Mouse (Mus musculus): ENCODE measurements at regions not wholly inside any gene's neighbourhood (a gene's known extent, or its start where the extent isn't known, plus 50 kb on each side); places are given as distances from the start of the nearest gene placed in this dataset.
"Not testable (repeated sequence)": the region's sequence is repeated elsewhere in the genome, so short reads cannot be mapped to it uniquely, and the experiment has no call there.

DNA sequence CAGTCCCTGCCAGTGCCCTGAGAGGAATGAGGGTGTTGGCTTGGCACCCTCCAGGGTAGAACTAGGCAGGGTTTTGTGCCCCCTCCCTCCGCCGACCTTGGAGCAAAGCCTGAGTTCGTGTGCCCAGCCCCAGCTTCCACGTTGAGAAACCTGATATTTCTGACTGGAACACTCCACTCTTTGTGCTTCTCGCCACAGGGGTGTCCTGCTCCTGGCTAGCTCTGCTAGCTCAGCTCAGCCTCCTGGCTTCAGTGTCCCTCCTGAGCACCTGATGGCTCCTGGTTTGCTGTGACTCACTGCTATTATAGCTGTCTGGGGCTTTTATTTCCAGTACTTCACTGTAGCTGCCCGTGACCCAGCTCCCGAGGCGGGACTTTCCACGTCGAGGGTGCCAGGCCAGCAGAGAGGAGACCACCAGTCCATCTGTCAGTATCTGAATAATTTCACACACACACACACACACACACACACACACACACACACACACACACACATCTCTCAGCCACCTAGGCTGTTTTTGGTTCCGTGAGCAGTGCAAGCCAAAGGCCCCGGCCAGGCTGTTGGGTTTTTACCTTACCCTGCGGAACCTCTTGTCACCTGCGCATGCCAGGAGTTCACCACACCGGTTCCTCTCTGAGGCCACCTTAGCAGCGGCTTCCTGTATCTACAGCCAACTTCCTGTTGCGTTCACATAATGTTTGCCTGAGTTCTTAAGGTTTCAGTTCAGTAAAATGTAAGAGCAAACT lies 102.8 kb upstream of the Gm9887 start:
- H3K9me3 ChIP-seq (replicated peaks; ENCODE audit: control insufficient read depth, low read length): no peaks in the 10 kb centered on the region
- H3K4me2 ChIP-seq (ENCODE audit: low read depth, low read length): peak overlapping the region; percentile 9; the same call in 1 of the 2 replicates
- H3K36me3 ChIP-seq (ENCODE audit: control insufficient read depth, insufficient read depth, low read length): no peaks in the 10 kb centered on the region
- ATAC-seq (ENCODE audit: insufficient read depth, low FRiP score): peak; percentile 42
- WGBS: 56% methylated on average over 17 of the region's 17 CpGs
- H3K9ac ChIP-seq (ENCODE audit: low read length): peak overlapping the region; percentile 40
- H3K4me1 ChIP-seq (ENCODE audit: control insufficient read depth, insufficient read depth, low read length): peaks cover 30% of the 10 kb centered on the region
- no peaks in the 10 kb centered on the region for H3K27me3 ChIP-seq (ENCODE audit: control insufficient read depth, insufficient read depth, low read length)
- peak overlapping the region; percentile 77 for H3K27ac ChIP-seq (ENCODE audit: low read length)
- H3K4me3 ChIP-seq (replicated peaks; ENCODE audit: low read length): no peak overlapping the region

DNA sequence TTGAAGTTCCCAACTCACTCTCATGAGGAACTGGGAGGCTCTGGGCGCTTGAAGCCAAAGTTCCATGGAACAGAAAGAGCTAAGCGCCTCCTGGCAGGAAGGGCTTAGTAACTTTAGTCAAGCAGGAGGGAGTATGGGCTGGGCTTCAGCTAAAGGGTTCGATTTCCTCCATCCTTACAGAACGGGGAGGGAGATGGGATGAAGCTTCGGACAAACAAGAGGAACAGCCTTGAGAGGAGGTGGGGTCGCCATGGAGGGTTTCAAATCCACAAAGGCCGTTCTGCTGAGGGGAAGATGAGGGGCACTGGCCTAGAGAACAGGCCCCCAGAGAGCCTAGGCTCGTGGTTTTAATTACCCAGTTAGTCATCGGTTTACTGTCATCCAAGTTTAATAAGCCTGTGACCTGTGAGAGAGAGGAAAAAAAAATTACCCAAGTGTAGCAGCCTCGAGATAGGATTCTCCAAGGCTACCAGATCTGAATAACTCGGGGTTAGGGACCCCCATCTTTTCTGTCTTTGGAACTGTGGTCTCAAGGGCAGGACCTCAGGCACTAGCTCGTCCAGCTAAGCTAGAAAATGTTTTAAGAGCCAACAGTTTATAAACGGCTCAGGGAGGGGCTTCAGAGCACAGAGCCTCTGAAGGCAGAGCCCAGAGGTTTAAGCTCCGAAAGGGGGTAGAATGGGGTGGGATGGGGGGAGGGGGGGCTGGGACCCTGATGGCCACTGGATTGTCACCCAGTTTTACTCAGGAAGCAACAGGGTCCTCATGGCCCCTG lies 102.1 kb upstream of the Gm9887 start:
- Histone ChIP-seq H3K9ac (ENCODE audit: low read length) (peak overlapping the region; percentile 40), H3K4me1 (ENCODE audit: control insufficient read depth, insufficient read depth, low read length) (peaks cover 30% of the 10 kb centered on the region), H3K36me3 (ENCODE audit: control insufficient read depth, insufficient read depth, low read length) (no peaks in the 10 kb centered on the region), H3K4me3 (replicated peaks; ENCODE audit: low read length) (no peak overlapping the region), H3K27ac (ENCODE audit: low read length) (peak overlapping the region; percentile 77), H3K4me2 (ENCODE audit: low read depth, low read length) (peak overlapping the region; percentile 9; the same call in 1 of the 2 replicates), H3K27me3 (ENCODE audit: control insufficient read depth, insufficient read depth, low read length) (no peaks in the 10 kb centered on the region), H3K9me3 (replicated peaks; ENCODE audit: control insufficient read depth, low read length) (no peaks in the 10 kb centered on the region)
- 0 out of 2 replicates have a peak, but pooled peaks have one; percentile 45 for ATAC-seq (ENCODE audit: insufficient read depth, low FRiP score)
- 29% methylated on average over 14 of the region's 14 CpGs for WGBS

DNA sequence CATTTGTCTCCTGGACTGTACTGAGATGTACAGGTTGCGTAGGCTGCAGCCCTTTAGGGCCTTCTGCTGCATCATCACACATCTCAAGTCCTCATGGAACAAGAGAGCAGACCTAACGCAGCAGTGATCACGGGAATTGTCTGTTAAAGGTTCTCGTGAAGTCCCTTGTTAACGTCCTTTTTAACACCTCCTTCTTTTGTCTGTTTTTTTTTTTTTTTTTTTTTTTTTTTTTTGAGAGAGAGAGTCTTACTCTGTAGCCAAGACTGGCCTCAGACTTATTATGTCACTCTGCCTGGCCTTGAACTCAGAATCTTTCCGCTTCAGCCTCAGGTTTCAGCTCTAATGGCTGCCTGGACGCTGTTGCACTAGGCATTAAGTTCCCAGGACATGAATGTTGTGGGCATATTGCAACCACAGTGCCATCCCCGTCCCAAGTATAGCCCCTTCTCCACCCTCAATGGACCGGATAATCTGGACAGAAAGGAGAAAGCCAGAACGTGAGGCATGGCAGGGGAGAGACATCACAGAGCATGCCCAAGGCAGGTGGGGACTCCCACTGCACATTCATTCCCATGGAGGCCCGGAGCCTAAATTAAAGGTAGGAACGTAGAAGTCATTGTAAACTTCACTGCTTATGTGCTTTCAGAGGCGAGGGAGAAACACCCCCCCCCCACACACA lies 101.3 kb upstream of the Gm9887 start:
- Histone ChIP-seq H3K4me1 (ENCODE audit: control insufficient read depth, insufficient read depth, low read length) (peaks cover 30% of the 10 kb centered on the region), H3K9ac (ENCODE audit: low read length) (peak overlapping the region; percentile 25; the same call in 1 of the 2 replicates), H3K4me2 (ENCODE audit: low read depth, low read length) (no peak overlapping the region), H3K27me3 (ENCODE audit: control insufficient read depth, insufficient read depth, low read length) (no peaks in the 10 kb centered on the region), H3K27ac (ENCODE audit: low read length) (peak overlapping the region; percentile 77), H3K36me3 (ENCODE audit: control insufficient read depth, insufficient read depth, low read length) (no peaks in the 10 kb centered on the region), H3K4me3 (replicated peaks; ENCODE audit: low read length) (no peak overlapping the region), H3K9me3 (replicated peaks; ENCODE audit: control insufficient read depth, low read length) (no peaks in the 10 kb centered on the region)
- no peak for ATAC-seq (ENCODE audit: insufficient read depth, low FRiP score)
- WGBS: 76% methylated on average over 13 of the region's 13 CpGs

DNA sequence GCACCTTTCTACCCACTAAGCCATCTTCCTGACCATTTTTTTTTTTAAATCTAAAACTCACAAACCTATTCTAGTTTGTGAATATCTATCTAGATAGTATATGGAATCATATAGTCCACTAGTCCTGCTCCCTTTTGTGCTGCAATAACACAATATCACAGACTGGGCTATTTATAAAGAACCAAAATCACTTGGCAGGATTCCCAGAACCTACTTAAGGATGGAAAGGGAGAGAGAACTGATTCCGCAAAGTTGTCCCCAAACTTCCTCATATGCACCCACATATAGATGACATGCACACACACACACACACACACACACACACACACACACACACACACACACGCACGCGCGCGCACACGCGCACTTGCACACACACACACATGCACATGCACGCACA lies 100.7 kb upstream of the Gm9887 start:
- Histone ChIP-seq H3K27me3 (ENCODE audit: control insufficient read depth, insufficient read depth, low read length) (no peaks in the 10 kb centered on the region), H3K9me3 (replicated peaks; ENCODE audit: control insufficient read depth, low read length) (no peaks in the 10 kb centered on the region), H3K4me1 (ENCODE audit: control insufficient read depth, insufficient read depth, low read length) (peaks cover 30% of the 10 kb centered on the region), H3K9ac (ENCODE audit: low read length) (no peak overlapping the region), H3K36me3 (ENCODE audit: control insufficient read depth, insufficient read depth, low read length) (no peaks in the 10 kb centered on the region), H3K27ac (ENCODE audit: low read length) (no peak overlapping the region), H3K4me2 (ENCODE audit: low read depth, low read length) (no peak overlapping the region), H3K4me3 (replicated peaks; ENCODE audit: low read length) (no peak overlapping the region)
- WGBS: 69% methylated on average over 9 of the region's 9 CpGs
- ATAC-seq (ENCODE audit: insufficient read depth, low FRiP score): no peak

DNA sequence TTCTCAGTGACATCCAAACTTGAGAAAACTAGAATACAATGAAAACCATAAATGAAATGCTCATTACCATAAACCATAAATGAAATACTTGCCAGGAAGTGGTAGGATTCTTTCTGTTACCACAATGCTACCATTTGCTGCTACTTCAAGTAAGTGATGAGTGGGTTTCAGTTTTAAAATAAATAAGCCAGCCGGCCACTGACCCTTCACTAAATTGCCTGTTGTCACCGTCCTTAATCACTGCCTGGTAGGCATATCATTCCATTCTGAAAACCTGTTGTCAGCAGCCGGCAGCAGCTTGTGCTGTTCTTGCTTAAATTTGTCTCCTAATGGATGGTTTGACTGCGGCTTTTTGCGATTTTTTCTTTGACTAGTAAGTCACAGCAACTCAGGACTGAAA lies 99.6 kb upstream of the Gm9887 start:
- Histone ChIP-seq H3K4me2 (ENCODE audit: low read depth, low read length) (no peak overlapping the region), H3K36me3 (ENCODE audit: control insufficient read depth, insufficient read depth, low read length) (no peaks in the 10 kb centered on the region), H3K27ac (ENCODE audit: low read length) (no peak overlapping the region), H3K4me1 (ENCODE audit: control insufficient read depth, insufficient read depth, low read length) (peaks cover 29% of the 10 kb centered on the region), H3K4me3 (replicated peaks; ENCODE audit: low read length) (no peak overlapping the region), H3K27me3 (ENCODE audit: control insufficient read depth, insufficient read depth, low read length) (no peaks in the 10 kb centered on the region), H3K9ac (ENCODE audit: low read length) (no peak overlapping the region), H3K9me3 (replicated peaks; ENCODE audit: control insufficient read depth, low read length) (no peaks in the 10 kb centered on the region)
- 44% methylated on average over 5 of the region's 5 CpGs for WGBS
- no peak for ATAC-seq (ENCODE audit: insufficient read depth, low FRiP score)

GRCm38 (mm10) chr12:69469004-69469403 lies 96.7 kb upstream of the Gm9887 start:
- no peaks in the 10 kb centered on the region for H3K9me3 ChIP-seq (replicated peaks; ENCODE audit: control insufficient read depth, low read length)
- no peaks in the 10 kb centered on the region for H3K27me3 ChIP-seq (ENCODE audit: control insufficient read depth, insufficient read depth, low read length)
- no peak overlapping the region for H3K4me3 ChIP-seq (replicated peaks; ENCODE audit: low read length)
- H3K9ac ChIP-seq (ENCODE audit: low read length): no peak overlapping the region
- no peaks in the 10 kb centered on the region for H3K36me3 ChIP-seq (ENCODE audit: control insufficient read depth, insufficient read depth, low read length)
- ATAC-seq (ENCODE audit: insufficient read depth, low FRiP score): no peak
- H3K4me1 ChIP-seq (ENCODE audit: control insufficient read depth, insufficient read depth, low read length): peaks cover 8% of the 10 kb centered on the region
- 75% methylated on average over 6 of the region's 6 CpGs for WGBS
- H3K27ac ChIP-seq (ENCODE audit: low read length): no peak overlapping the region
- H3K4me2 ChIP-seq (ENCODE audit: low read depth, low read length): no peak overlapping the region

GRCm38 (mm10) chr12:69467363-69467762 lies 95.1 kb upstream of the Gm9887 start:
- Histone ChIP-seq H3K4me3 (replicated peaks; ENCODE audit: low read length) (no peak overlapping the region), H3K4me2 (ENCODE audit: low read depth, low read length) (no peak overlapping the region), H3K9ac (ENCODE audit: low read length) (no peak overlapping the region), H3K4me1 (ENCODE audit: control insufficient read depth, insufficient read depth, low read length) (0 out of 2 replicates have a peak, but pooled peaks cover 4% of the 10 kb centered on the region), H3K36me3 (ENCODE audit: control insufficient read depth, insufficient read depth, low read length) (no peaks in the 10 kb centered on the region), H3K9me3 (replicated peaks; ENCODE audit: control insufficient read depth, low read length) (no peaks in the 10 kb centered on the region), H3K27me3 (ENCODE audit: control insufficient read depth, insufficient read depth, low read length) (no peaks in the 10 kb centered on the region), H3K27ac (ENCODE audit: low read length) (no peak overlapping the region)
- ATAC-seq (ENCODE audit: insufficient read depth, low FRiP score): peak; percentile 59; the same call in 1 of the 2 replicates
- 67% methylated on average over 4 of the region's 4 CpGs for WGBS

DNA sequence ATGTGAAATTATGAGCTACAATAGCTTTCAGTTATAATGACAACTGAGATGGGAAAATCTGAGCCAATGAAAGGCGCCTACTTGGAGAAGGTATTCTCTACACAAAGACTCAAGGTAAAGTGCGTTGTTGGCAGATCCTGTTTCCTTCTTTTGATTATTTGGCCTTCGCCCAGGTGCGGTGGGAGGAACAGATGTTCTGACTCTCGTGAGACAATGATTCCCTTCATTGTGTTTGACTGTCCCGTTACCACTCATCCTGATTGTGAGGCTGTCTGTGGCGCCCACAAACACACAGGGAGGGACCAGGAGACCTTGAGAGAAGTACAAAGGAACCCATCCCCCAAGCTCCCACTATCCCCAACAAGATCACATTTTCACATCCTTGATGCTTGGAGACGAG lies 92.6 kb upstream of the Gm9887 start:
- Histone ChIP-seq H3K4me1 (ENCODE audit: control insufficient read depth, insufficient read depth, low read length) (0 out of 2 replicates have a peak, but pooled peaks cover 7% of the 10 kb centered on the region), H3K9me3 (replicated peaks; ENCODE audit: control insufficient read depth, low read length) (no peaks in the 10 kb centered on the region), H3K27ac (ENCODE audit: low read length) (no peak overlapping the region), H3K27me3 (ENCODE audit: control insufficient read depth, insufficient read depth, low read length) (no peaks in the 10 kb centered on the region), H3K36me3 (ENCODE audit: control insufficient read depth, insufficient read depth, low read length) (no peaks in the 10 kb centered on the region), H3K4me2 (ENCODE audit: low read depth, low read length) (no peak overlapping the region), H3K9ac (ENCODE audit: low read length) (no peak overlapping the region), H3K4me3 (replicated peaks; ENCODE audit: low read length) (no peak overlapping the region)
- 71% methylated on average over 8 of the region's 8 CpGs for WGBS
- ATAC-seq (ENCODE audit: insufficient read depth, low FRiP score): no peak

DNA sequence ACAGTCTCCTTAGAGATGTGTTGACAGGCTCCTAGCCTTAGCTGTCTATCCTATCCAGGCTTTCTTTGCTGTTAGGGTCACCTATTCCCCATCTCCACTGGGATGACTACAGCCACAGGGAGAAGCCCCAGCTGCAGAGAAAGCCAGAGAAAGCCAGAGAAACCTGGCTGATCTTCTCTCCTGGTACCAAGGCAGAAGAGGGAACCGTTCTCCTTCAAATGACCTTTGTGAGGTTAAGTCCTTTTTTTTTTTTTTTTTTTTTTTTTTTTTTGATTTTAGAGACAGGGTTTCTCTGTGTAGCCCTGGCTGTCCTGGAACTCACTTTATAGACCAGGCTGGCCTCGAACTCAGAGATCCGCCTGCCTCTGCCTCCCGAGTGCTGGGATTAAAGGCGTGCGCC lies 91.1 kb upstream of the Gm9887 start:
- not testable (repeated sequence) for ATAC-seq (ENCODE audit: insufficient read depth, low FRiP score); H3K4me3 ChIP-seq (replicated peaks; ENCODE audit: low read length); H3K9ac ChIP-seq (ENCODE audit: low read length); H3K27ac ChIP-seq (ENCODE audit: low read length); H3K36me3 ChIP-seq (ENCODE audit: control insufficient read depth, insufficient read depth, low read length); H3K27me3 ChIP-seq (ENCODE audit: control insufficient read depth, insufficient read depth, low read length); H3K4me2 ChIP-seq (ENCODE audit: low read depth, low read length); H3K9me3 ChIP-seq (replicated peaks; ENCODE audit: control insufficient read depth, low read length)
- 92% methylated on average over 6 of the region's 6 CpGs for WGBS
- peaks cover 15% of the 10 kb centered on the region for H3K4me1 ChIP-seq (ENCODE audit: control insufficient read depth, insufficient read depth, low read length)

Data from stomach, embryonic 16.5 days (tissue).